Mouse (Mus musculus): Measurements from ENCODE around the gene Fam107b. TPM values are rescaled to one million over a fixed set of nuclear protein-coding genes. Genes with fewer than 3 reads are reported as not detected.

Gene Fam107b
- polyA plus RNA-seq, 1 experiment from 2014 or later: 32.5 TPM

DNA sequence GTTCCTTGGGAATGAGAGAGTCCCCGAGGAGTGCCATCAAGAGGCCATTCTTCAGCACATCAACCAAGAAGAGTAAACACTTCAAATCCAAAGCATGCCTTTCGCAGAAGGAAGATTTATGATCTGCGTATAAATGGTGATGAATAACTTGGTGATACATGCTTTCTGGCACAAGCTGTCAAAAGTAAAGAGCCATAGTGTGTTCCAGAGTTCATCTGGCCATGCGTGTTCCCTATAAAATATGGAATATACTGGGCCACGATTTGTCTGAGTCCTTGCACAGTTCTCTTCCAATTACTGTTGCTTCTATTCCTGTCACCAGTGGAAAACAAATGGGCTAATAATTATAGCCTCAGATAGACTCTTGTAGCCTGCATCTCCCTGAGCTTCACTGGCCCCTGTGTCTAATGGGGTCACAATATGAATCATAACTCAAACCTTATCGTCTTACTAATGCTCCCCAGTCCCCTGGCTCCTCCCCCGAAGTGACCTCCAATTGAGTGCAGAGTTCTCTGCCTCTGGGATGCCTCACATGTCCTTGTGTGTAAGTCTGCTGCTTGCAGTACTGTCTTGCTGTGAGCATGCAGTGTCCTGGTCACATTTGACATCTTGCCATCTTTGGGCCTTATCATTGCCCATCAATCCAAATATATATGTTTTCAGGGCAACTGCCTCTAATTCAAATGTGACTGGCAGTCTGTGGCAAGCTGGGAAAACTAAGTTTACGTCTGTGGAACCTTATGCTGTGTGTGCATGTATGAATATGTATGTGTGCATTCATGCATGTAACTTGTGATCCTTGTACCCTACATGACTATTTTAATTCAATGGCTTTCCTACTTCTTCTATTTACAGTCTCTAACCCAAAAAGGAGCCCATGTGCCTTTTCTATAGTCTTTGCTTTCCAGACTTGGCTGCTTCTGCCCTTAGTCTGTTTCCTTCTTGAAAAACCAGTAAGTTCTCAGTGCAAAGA lies 252.5 kb downstream of the Fam107b start:
- no peak overlapping the region for H3K4me3 ChIP-seq
- H3K27ac ChIP-seq (ENCODE audit: poor library complexity, severe bottlenecking): no peak overlapping the region
- no peak overlapping the region for H3K9ac ChIP-seq
- no peaks in the 10 kb centered on the region for H3K9me3 ChIP-seq (replicated peaks)
- no peak for ATAC-seq (ENCODE audit: insufficient number of reproducible peaks, low FRiP score)
- H3K4me1 ChIP-seq (replicated peaks): no peaks in the 10 kb centered on the region
- WGBS: 77% methylated on average over 8 of the region's 8 CpGs
- no peak overlapping the region for H3K4me2 ChIP-seq
- H3K36me3 ChIP-seq: no peaks in the 10 kb centered on the region
- H3K27me3 ChIP-seq (replicated peaks): no peaks in the 10 kb centered on the region

Other genes with a start within 250 kb of the Fam107b start
- gene Rpp38, start 237.8 kb upstream of the Fam107b start, polyA plus RNA-seq (2016; fragmentation: Nextera tagmentation; extraction: Ambion mirVana): 12.6 and 13.7 TPM in 2 replicates
- 0.53 and 0.72 TPM in 2 replicates for gene Acbd7, start 234.3 kb upstream of the Fam107b start, polyA plus RNA-seq (2016; fragmentation: Nextera tagmentation; extraction: Ambion mirVana)
- gene Olah, start 173.3 kb upstream of the Fam107b start, polyA plus RNA-seq (2016; fragmentation: Nextera tagmentation; extraction: Ambion mirVana): not detected in 2 replicates
- not detected in 2 replicates for gene Meig1, start 147.8 kb upstream of the Fam107b start, polyA plus RNA-seq (2016; fragmentation: Nextera tagmentation; extraction: Ambion mirVana)
- gene Dclre1c, start 146.4 kb upstream of the Fam107b start, polyA plus RNA-seq (2016; fragmentation: Nextera tagmentation; extraction: Ambion mirVana): 4.4 and 4.6 TPM in 2 replicates
- 11.6 and 11.9 TPM in 2 replicates for gene Suv39h2, start 95.5 kb upstream of the Fam107b start, polyA plus RNA-seq (2016; fragmentation: Nextera tagmentation; extraction: Ambion mirVana)
- 6.4 and 7.3 TPM in 2 replicates for gene Gm45902, start 57.7 kb upstream of the Fam107b start, polyA plus RNA-seq (2016; fragmentation: Nextera tagmentation; extraction: Ambion mirVana)
- 81.3 and 85.9 TPM in 2 replicates for gene Hspa14, start 57.7 kb upstream of the Fam107b start, polyA plus RNA-seq (2016; fragmentation: Nextera tagmentation; extraction: Ambion mirVana)
- gene Cdnf, start 57.5 kb upstream of the Fam107b start, polyA plus RNA-seq (2016; fragmentation: Nextera tagmentation; extraction: Ambion mirVana): 0.18 and 0.24 TPM in 2 replicates